Mouse (Mus musculus): Measurements from ENCODE around the gene Ptbp3. TPM values are rescaled to one million over a fixed set of nuclear protein-coding genes. Genes with fewer than 3 reads are reported as not detected.

Ptbp3 gene
- polyA plus RNA-seq, 1 experiment from 2014 or later, result 36.3 TPM

- no peak overlapping the region for H3K4me3 ChIP-seq (ENCODE audit: low read depth, low read length)
- peaks cover 7% of the 10 kb centered on the region; the same call in 1 of the 2 replicates for H3K36me3 ChIP-seq (replicated peaks; ENCODE audit: insufficient read depth, low read length)
- no peak for DNase-seq
- no peak overlapping the region for H3K9ac ChIP-seq (replicated peaks)
- 70% methylated on average over 5 of the region's 5 CpGs for WGBS (ENCODE audit: insufficient replicate concordance)
- no peak overlapping the region for H3K4me2 ChIP-seq (ENCODE audit: low read depth, low read length)
- TF ChIP-seq CTCF (IDR thresholded peaks at IDR 0.05; ENCODE audit: low read depth), result no peak
- TF ChIP-seq EP300 (IDR thresholded peaks at IDR 0.05; ENCODE audit: low read depth), result no peak
- no peaks in the 10 kb centered on the region; the same call in 1 of the 2 replicates for H3K4me1 ChIP-seq (ENCODE audit: insufficient read depth)
- H3K9me3 ChIP-seq (ENCODE audit: low read length), result no peaks in the 10 kb centered on the region
- ATAC-seq, result no peak
- no peak overlapping the region for H3K27ac ChIP-seq (ENCODE audit: low read depth)
- H3K27me3 ChIP-seq (ENCODE audit: insufficient read depth, low read length), result no peaks in the 10 kb centered on the region
Measured at GRCm38 (mm10) chr4:59422025-59422783, 127.0 kb downstream of the Ptbp3 start.

Other genes with a start within 250 kb of the Ptbp3 start
- gene Susd1, start 110.7 kb downstream of the Ptbp3 start, polyA plus RNA-seq (2015; fragmentation: Nextera tagmentation; extraction: Ambion mirVana), result 7.2 and 7.4 TPM in 2 replicates
- gene Hsdl2, start 32.2 kb upstream of the Ptbp3 start, polyA plus RNA-seq (2015; fragmentation: Nextera tagmentation; extraction: Ambion mirVana), result 58.9 and 61.6 TPM in 2 replicates
- 5.4 and 5.5 TPM in 2 replicates for gene E130308A19Rik, start 76.8 kb upstream of the Ptbp3 start, polyA plus RNA-seq (2015; fragmentation: Nextera tagmentation; extraction: Ambion mirVana)